Mouse (Mus musculus) urinary bladder, postnatal 10 days (tissue): ENCODE data around the gene Gm9970.

Experiments
- DNase-seq: peaks from one replicate; pipeline ENCODE4 v3.0.0; 2022; ENCODE audit warnings: low spot score

The Gm9970 gene

DNA sequence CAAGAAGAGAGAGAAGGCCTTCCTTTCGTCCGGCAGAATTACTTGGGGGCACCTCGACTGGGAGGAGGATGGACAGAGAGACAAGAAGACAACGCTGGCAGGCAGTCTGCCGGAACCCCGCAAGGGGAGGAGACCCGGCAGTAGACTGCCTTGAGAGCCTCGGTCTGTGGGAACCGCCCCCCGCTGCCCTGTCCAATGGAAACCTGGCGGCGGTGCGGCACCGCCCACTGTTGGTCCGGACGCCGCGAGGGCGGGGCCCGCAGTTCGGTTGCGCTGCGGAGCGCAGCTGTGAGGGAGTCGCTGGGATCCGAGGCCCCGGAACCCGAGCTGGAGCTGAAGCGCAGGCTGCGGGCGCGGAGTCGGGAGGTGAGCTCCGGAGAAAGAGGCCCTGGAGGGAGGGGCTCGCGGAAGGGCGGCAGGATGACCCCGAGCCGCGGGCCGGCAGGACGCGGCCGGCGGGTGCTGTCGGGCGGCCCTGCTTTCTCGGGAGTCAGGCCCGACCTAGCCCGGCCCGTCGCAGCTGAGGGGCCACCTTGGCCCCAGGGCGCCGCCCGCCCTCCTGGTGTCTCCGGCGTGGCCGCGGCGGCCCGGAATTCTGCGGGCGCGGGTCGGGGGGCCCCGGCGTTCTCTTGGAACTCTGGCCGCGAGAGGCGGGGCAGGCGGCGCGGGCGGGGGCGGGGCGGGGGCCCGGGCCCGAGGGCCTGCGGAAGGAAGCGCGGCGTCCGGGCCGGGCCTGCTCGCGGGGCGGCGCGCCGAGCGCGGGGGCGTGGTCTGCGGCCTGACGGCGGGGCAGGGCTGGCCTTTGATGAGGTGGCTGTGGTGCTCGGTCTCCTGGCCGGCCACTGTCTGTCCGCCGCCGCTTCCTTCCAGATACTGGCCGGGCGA lies at the start of gene Gm9970, which contains the start of gene Nrbp1:
TSS of gene Gm9970 (minus strand) at position 596 of the 885 bp plus-strand sequence.
TSS of gene Nrbp1 (plus strand) at position 228 of the 885 bp plus-strand sequence.
- peak; percentile 76 for DNase-seq

DNA sequence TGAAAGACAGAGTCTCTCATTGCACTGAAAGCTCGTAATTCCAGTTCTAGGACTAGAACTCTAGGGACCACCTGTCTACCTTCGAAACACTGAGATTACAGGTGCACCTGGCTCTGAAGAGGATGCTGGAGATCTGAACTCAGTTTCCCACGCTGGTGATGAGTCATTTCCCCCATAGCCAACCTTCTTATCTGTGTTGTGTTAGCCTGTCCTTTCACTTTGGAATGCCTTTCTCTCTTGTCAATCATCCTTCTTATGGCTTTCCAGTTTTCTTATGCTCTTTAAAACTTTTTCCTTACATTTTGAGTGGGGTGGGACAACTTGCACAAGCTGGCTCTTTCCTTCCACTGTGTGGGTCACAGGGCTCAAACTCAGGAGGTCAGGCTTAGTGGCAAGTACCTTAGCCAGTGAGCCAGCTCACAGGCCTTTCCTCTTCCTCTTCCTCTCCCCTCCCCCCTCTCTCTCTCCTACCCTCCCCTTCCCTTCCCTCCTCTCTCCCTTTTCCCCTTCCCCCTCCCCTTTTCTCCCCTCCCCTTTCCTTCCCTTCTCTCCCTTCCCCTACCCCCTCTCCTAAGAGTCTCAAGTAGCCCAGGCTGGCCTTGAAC lies 48.7 kb upstream of the Gm9970 start:
- DNase-seq, result no peak

DNA sequence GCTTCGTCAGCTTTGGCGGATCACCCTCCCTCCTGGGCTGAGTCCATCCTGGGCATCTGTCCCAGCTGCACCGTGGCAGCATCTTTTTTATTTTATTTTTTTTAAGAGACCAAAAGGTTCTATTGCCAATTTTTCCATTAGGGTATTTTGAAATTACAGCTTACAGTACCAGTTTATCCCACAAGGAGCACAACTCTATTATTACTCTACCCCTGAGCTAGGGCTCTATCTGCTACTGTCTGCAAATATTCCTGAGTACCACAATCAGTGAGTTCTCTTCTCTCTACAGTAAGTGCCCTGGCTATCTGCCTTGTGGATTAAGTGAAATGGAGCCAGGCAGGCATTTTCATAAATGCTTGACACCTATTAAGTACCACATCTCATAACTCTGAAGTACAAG lies 47.6 kb upstream of the Gm9970 start:
- DNase-seq, result no peak

DNA sequence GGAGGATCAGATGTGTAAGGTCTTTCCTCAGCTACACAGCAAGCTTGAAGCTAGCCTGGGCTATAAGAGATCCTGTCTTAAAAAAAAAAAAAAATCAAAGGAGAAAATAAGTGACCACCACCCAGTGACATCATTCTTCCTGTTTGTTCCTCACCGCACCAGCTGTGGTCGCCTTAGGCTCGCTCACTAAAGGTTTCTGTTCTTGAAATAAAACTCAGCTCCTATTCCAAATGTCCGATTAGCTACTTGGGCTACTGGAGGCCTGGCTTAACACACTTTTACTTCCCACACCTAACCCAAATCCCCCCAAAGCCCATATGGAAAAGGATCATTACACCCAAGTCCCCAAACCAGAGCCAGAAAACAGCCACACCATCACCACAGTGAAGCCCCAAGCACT lies 47.2 kb upstream of the Gm9970 start:
- DNase-seq, result no peak

DNA sequence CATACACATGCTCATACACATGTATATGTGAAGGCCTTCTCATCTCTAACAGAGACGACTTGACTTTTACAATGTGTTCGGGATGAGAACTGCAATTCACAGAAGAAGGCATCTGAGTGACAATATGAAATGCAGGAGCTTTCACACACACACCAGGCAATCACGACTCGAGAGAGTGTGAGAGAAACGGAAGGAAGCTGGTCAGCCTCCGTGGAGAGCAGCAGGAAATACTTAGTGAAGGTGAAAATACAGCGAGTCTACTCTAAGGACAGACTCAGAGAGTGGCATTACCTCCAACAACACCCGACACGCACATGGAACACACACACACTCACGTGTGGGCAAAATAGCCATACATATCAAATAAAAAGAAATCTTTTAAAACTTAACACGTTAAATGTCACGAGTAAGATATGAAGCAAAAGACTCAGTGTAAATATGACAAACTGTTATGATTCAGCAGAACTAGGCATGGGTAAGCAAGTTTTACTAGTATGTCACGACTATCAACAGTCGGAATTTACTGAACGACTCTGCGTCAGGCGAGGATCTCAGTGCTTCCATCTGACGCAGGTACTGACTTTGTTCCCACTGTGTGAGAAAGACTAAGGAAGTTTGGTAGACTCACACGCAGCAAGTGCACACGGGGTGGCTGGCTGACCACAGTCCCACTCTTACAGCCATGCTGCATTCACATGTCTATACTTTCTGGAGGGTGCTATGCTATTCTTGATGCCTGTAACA lies 38.4 kb upstream of the Gm9970 start:
- no peak for DNase-seq

DNA sequence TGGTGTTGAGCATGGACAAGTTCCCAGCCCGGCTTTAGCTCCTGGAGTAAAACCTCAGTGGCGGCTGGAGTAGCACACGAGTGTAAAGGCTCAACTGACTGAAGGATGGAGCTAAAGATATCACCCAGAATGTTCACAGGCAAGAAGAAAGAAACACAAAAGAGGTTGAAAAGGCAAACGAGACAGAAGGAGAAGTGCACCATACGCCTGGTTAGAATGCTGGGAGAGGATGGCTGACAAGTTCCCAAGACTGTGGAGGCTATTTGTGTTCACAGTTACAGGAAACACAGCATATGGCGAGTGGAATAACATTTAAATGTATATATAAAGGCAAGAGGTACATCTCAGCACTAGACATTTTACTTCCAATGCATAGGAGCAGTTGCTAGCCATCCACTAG lies 32.0 kb upstream of the Gm9970 start:
- no peak for DNase-seq

DNA sequence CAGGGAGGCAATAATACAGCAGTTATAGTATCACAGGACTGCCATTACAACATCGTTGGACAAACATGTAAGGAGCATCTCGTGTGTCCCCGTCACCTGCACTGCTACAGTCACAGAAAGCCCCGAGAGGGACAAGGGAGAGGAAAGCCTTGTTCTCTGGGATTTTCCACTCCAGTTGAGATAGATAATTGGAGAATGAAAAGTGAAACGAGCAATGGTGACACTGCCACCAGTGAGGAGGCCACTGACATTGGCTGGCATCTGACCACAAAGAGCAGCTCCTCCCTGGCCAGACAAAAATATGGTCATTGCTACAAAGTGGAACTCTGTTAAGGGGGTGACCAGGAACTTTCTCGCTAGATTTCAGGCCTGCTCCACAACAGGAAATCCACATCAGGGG lies 26.7 kb upstream of the Gm9970 start:
- DNase-seq, result no peak

DNA sequence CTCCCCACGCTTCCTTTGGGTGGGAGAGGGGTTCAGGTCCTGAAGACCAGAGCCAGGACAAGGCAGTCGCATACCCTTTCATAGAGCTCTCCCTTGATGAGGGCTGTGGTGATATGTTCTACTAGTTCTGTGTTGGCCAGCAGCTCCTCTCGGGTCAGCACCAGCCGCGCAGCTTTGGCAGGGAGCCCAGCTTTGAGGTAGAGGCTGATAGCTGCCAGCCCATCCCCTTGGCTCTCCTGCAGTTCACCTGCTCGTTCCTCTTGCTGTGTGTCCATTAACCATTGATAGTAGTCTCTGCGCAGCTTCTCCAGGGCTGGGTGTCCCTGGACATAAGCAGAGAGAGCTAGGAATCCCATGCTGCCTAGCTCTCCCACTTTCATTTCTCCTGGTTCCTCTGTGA lies 25.1 kb upstream of the Gm9970 start:
- no peak for DNase-seq

DNA sequence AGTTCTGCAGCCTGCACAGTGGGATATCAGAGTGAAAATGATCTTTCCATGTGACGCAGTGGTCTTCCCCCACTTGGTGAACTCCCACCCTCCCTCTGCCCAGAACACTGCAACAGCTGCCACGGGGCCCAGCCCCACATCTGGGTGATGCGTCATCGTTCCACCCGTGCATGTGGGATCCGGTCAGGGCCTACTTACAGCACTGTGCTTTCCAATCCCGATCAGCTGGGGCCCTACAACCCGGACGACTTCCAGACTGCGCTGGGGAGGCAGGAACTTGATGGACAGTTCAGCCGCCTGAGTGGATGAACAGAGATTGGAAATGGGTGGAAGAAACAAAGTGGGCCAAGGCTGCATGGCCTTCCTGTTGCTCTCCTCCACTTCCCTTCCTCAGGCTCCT lies 16.6 kb upstream of the Gm9970 start:
- no peak for DNase-seq

DNA sequence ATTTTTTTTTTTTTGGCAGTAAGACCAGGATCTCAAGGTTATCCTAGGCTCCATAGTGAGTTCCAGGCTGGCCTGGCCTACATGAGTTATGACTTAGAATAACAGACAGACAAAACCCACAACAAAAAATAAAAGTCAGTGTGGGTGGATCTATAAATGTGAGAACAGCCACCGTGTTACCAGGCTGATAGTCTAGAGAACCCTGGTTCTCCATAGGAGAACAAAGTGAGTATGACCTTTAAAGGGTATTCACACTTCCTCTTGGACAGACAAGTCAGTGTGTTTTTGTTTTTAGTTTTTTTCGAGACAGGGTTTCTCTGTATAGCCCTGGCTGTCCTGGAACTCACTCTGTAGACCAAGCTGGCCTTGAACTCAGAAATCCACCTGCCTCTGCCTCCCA lies 14.9 kb upstream of the Gm9970 start:
- no peak for DNase-seq

DNA sequence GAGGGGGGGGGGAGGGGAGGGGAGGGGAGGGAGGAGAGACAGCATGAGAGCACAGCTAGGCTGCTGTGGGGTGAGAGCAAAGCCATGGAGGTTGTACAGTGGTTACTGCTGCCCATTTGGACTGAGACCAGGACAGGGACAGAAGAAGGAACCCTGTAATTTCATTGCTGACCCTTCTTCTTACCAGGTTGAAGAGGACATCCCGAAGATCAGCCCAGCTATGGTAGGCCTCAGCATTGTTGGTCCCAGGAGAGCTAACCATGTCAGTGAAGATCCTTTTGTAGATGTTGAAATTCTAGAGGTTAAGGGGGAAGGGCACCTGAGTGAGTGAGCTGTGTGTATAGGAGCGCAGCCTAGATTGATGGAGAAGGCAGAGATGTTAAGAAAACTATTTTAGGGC lies 14.3 kb upstream of the Gm9970 start:
- DNase-seq, result no peak

DNA sequence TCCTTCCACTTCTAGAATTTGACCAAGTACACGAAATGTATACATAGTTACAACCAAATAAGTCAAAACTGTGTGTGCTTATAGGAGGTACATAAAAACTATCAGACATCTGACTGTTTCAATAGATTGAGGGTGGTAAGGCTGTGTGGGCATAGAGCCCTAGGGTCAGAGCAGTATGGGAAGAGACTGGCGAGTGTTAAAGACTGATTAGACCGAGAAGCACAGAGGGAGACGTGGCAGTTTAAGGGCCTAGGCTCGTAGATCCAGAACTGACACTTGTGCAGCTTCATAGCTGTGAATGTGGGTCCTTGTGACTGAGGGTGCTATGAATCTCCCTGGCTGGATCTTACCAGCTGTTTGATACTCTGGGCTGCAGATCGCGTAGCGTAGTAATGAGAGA lies 13.9 kb upstream of the Gm9970 start:
- DNase-seq, result no peak

DNA sequence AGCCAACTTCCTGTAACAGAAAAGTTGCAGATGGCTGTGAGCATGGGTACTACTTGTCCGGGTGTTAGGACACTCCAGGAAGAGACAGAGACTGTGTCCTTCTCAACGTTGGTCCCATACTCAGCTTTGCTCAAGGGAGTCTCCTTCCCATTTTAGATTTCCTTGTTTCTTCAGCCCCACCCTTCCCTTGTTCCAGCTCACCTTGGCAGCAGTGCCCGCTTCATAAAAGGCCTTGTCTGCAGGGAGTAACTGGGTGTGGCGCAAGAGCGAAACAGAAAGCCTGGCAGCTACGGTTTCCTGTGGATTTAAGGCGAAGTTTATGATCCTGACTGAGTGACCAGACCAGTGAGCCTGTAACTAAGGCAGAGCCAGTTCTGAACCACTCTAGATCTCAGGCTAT lies 13.4 kb upstream of the Gm9970 start:
- DNase-seq, result no peak

DNA sequence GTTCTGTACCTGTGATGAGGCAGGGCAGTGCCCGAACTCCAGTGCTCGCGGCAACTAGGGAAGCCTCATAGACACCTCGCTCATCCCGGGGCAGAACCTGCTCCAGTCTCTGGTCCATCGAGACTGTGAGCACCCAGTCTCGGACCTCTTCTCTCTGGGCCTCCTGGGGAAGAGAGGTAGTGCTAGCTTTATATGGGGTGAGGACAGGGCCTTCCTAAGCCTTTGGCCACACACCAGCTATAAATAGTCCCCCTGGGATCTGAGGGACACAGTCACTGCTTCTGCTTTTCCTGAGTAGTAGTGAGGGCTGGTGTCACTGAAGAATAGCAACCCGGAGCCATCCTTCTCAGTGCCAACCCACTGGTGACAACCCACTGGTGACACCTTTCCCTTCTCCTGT lies 12.8 kb upstream of the Gm9970 start:
- DNase-seq, result no peak

DNA sequence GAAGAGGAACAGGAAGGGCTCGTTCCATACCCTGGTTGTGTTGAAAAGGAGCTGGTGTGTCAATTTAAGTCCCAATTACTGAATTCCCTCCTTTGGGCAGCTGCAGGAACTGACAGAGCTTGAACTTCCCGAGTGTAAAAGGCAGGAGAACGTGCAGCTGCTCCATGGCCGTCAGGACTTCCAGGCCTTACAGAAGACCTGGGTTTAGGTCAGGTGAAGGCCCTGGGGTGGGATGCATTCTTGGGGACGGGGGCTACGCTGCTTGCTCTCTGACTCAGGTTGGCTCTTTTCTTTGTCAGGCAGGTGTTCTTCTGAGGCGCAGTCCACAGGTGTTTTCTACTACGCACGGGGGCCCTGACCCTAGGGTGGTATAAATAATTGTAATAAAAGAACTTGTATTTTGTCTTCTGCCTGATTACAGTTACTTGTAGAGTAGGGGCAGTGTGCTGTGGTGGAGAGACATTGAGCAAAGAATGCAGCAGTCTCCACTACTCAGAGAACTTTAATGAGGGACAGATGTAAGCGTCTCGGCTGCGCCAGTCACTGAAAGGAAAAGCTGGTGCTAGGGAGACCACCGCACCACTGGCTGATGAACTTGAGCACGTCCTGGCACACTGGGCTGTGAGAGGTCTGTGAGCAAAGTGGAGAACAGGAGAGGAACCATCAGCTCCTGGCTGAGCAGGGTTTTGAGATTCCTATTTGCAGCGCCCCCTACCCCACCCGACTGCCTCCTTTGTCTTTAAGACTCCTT lies 11.9 kb upstream of the Gm9970 start:
- DNase-seq, result no peak

DNA sequence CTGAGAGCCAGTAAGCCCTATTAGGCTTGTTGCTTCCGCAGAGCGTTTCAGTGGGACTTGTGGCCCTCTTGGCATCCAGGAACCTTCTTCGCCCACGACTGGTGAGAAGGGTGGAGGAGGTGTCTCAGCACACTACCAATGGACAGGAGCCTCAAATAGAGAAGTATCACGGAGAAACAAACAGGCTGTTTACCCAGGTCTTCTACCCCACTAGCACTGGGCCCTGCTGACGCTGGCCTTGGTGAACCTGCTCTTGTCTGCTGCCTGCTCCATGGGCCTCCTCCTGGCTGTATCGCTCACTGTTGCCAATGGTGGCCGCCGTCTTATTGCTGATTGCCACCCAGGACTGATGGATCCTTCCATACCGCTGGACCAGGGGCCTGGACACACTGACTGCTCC lies 11.1 kb upstream of the Gm9970 start:
- no peak for DNase-seq

DNA sequence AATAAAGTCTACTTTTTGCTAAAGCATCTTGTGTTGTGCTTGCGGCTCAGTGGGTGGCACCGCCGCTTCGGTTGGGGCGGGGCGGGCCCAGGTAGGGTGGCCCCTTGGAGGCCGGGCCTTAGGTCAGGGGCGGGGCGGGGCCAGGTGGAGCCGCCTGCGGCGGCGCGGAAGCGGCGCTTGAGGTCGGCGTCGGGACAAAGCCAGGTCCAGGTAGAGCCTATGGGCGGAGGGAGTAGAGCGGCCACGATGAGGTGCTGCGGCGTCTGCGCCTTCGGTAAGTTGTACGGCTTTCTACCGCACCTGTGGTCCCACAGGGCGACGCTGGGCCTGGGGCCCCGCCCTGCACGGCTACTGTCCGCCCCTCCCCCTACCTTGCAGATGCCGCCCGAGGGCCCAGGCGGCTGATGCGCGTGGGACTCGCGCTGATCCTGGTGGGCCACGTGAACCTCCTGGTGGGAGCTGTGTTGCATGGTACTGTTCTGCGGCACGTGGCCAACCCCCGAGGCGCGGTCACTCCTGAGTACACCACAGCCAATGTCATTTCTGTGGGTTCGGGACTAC lies 10.6 kb upstream of the Gm9970 start, which contains the start of gene Krtcap3:
TSS of gene Krtcap3 (plus strand) at position 151 of the 561 bp plus-strand sequence.
- DNase-seq, result no peak

DNA sequence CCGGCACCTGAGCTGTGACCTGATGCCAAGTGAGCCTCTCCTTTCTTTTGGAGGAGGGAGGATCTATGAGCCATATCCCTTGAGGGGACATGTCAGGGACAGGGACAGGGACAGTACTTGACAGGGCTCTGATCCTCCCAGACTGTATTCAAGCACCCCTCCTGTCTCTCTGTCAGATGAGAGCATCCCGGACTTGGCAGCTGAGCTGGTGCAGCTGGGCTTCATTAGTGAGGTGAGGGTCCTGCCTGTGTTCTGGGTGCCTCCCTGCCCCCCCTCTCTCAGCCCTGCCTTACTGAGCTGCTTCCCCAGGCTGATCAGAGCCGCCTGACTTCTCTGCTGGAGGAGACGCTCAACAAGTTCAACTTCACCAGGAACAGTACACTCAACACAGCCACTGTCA lies 9.7 kb upstream of the Gm9970 start:
- DNase-seq, result no peak

DNA sequence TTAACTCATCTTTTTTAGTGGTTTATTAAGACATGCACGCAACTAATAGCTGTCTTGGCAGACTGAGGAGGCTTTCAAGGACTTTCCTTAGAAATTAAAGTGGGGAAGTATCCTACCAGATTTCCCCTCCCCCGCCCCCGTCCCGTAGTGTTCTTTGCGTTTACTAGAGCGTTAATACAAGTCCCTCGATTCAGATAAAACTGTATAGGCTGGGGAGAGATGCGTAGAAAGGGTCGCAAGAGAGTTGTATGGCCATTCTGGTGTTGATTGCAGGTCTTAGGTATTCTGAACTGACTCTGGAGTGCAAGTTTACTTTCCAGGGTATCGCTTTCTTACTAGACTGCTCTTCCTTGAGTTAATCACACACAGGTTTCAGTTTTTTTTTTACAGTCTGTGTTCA lies 1.2 kb upstream of the Gm9970 start:
- no peak for DNase-seq

DNA sequence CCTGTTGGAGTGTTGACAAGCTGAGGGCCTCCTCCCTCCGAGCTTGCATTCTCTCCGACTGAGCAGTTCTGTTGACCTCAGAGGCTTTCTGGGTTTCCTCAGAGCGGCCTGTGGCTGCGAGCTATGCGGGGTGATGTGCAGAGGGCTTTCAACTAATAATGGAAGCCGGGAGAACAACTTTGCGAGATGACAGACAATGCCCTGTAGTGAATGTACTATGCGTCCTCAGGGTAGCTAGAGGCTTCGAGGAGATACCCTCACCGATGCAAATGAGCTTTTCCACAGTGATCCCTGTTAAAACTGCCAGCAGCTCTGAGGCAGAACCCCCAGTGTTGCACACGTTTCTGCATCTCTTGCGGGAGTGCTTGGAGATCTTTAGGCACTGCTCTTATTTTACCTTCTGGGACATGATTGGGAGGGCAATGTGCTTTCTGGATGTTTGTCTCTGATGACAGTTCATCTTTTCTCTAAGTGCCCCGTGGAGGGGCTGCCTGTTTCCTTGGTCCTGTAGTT lies 546 bp upstream of the Gm9970 start:
- no peak for DNase-seq

DNA sequence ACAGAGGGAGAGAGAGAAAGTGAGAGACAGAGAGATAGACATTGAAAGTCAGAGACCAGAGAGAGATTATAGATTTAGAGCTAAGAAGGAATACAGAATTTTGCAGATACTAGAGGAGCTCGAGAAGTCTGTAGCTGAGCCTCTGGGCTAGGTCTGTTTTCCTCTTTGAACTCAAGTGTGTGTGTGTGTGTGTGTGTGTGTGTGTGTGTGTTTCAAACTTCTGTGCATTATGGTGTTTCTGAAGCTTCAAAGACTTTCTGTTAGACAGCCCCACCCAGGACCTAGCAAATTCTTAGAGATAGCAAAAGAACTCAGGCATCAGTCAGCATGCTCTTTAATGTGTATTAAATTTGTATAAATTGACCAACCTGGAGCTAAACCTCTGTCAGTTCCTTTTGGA lies 14.4 kb downstream of the Gm9970 start:
- DNase-seq, result no peak

DNA sequence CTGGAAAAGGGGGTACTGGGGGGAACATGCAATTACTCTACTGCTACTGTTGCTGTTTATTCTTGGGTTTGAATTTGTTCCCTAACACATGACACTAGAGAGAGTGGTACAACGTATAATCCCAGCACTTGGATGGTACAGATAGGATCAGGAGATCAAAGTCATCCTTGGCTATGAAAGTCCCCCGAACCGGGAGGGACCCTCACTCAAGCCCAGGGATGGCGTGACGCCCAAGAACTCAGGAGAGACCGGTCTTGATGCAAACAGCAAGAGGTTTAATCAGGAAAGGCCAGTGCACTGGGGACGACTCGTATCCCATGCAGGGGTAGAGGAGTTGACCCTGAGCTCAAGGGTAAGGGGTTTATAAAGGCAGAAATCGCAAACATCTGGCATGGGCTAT lies 18.3 kb downstream of the Gm9970 start:
- no peak for DNase-seq
